Mouse (Mus musculus): ENCODE measurements at regions not wholly inside any gene's neighbourhood (a gene's known extent, or its start where the extent isn't known, plus 50 kb on each side); places are given as distances from the start of the nearest gene placed in this dataset.

DNA sequence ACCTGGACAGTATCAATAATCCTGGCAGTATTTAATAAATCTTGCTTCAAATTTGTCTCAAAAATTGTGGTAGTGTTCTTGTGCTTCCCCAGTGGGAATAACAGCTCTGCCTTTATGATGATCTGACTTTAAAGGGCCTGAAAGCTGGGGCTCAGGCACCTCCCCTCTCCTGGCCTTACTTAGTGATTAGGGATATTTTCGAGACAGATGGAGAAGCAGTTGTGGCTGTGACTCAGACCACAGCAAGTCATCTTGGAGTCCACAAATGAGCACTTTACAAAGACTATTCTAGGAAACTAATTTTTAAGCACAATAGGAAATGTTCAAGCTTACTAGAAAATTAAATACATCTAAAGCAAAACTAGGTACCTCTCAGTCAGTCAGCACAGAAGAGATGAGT is 267.6 kb upstream of the Atp10a start:
- Histone ChIP-seq H3K9ac (ENCODE audit: insufficient read depth, low read depth) (no peak overlapping the region), H3K4me2 (ENCODE audit: insufficient read depth, low read depth, poor library complexity, severe bottlenecking) (no peak overlapping the region), H3K4me1 (ENCODE audit: control insufficient read depth in 1 of 2, insufficient read depth in 2 of 2) (no peaks in the 10 kb centered on the region), H3K27me3 (replicated peaks) (no peaks in the 10 kb centered on the region), H3K4me3 (replicated peaks in 1 of 3; ENCODE audit: low read depth in 2 of 3, low read length in 2 of 3, poor library complexity in 1 of 3) (no peak overlapping the region), H3K79me2 (replicated peaks; ENCODE audit: control insufficient read depth, extremely low read depth, insufficient read depth, poor library complexity, severe bottlenecking) (no peaks in the 10 kb centered on the region), H3K36me3 (replicated peaks in 1 of 2; ENCODE audit: control insufficient read depth in 1 of 2, insufficient read depth in 1 of 2, low read length in 1 of 2) (no peaks in the 10 kb centered on the region), H3K27ac (ENCODE audit: insufficient read depth, low read depth) (no peak overlapping the region), H3K9me3 (replicated peaks; ENCODE audit: low read length) (peaks cover 34% of the 10 kb centered on the region)
- TF ChIP-seq TBP (conservative IDR thresholded peaks at IDR 0.05; ENCODE audit: low read depth, low read length) (no peak), NRF1 (IDR thresholded peaks at IDR 0.05; ENCODE audit: low read depth, low read length) (no peak), USF2 (conservative IDR thresholded peaks at IDR 0.05; ENCODE audit: low read depth, low read length) (no peak), KAT2A (IDR thresholded peaks at IDR 0.05; ENCODE audit: insufficient replicate concordance, low read length) (no peak), HCFC1 (IDR thresholded peaks at IDR 0.05; ENCODE audit: low read depth, low read length) (no peak), MXI1 (IDR thresholded peaks at IDR 0.05; ENCODE audit: low read depth, low read length) (no peak), POLR2A (IDR thresholded peaks at IDR 0.05; ENCODE audit: low read depth, low read length) (no peak), EP300 (IDR thresholded peaks at IDR 0.05; ENCODE audit: low read length) (no peak), CTCF (conservative IDR thresholded peaks at IDR 0.05 in 1 of 2, IDR thresholded peaks at IDR 0.05 in 1 of 2; ENCODE audit: low read depth in 2 of 2, low read length in 2 of 2) (no peak), RAD21 (IDR thresholded peaks at IDR 0.05; ENCODE audit: low read depth, low read length) (no peak), CHD1 (IDR thresholded peaks at IDR 0.05; ENCODE audit: low read depth, low read length) (no peak), IRF4 (IDR thresholded peaks at IDR 0.05; ENCODE audit: low read depth, low read length) (no peak), POLR2AphosphoS2 (IDR thresholded peaks at IDR 0.05; ENCODE audit: low read depth, low read length) (no peak), MYC (IDR thresholded peaks at IDR 0.05; ENCODE audit: low read depth, low read length) (no peak)
- in situ Hi-C loops (cut with MboI; ENCODE audit: low pct_ligation_motif_present, low pct_unique_long_range_greater_than_20kb, low sequenced_read_pairs) (no loop called here), dilution Hi-C loops (cut with MboI; ENCODE audit: extremely low pct_ligation_motif_present, extremely low pct_unique_long_range_greater_than_20kb, low sequenced_read_pairs) (no loop called here)
- DNase-seq (ENCODE audit: extremely low read depth): no peak

- no peak for DNase-seq (ENCODE audit: extremely low read depth)
- no peaks in the 10 kb centered on the region for H3K36me3 ChIP-seq (replicated peaks in 1 of 2; ENCODE audit: control insufficient read depth in 1 of 2, insufficient read depth in 1 of 2, low read length in 1 of 2)
- no peak overlapping the region for H3K4me3 ChIP-seq (replicated peaks in 1 of 3; ENCODE audit: low read depth in 2 of 3, low read length in 2 of 3, poor library complexity in 1 of 3)
- H3K9me3 ChIP-seq (replicated peaks; ENCODE audit: low read length): peaks cover 36% of the 10 kb centered on the region
- TF ChIP-seq MAFK (IDR thresholded peaks at IDR 0.05; ENCODE audit: insufficient replicate concordance, low read length) (no peak), CHD2 (IDR thresholded peaks at IDR 0.05; ENCODE audit: low read length) (no peak), MEF2A (IDR thresholded peaks at IDR 0.05; ENCODE audit: borderline replicate concordance, low read depth, low read length) (no peak), CHD1 (IDR thresholded peaks at IDR 0.05; ENCODE audit: low read depth, low read length) (no peak), GABPA (IDR thresholded peaks at IDR 0.05; ENCODE audit: insufficient replicate concordance, low read depth, low read length) (no peak), TCF12 (IDR thresholded peaks at IDR 0.05; ENCODE audit: low read depth, low read length) (no peak), JUN (IDR thresholded peaks at IDR 0.05; ENCODE audit: insufficient read depth, low read depth, low read length) (no peak), JUND (conservative IDR thresholded peaks at IDR 0.05; ENCODE audit: low read depth, low read length) (no peak), RCOR1 (conservative IDR thresholded peaks at IDR 0.05; ENCODE audit: low read depth, low read length) (no peak), USF1 (IDR thresholded peaks at IDR 0.05; ENCODE audit: low read depth, low read length) (no peak), SMC3 (IDR thresholded peaks at IDR 0.05; ENCODE audit: low read depth, low read length) (no peak), E2F4 (IDR thresholded peaks at IDR 0.05; ENCODE audit: insufficient replicate concordance, low read depth, low read length) (no peak), BHLHE40 (IDR thresholded peaks at IDR 0.05; ENCODE audit: low read depth, low read length) (no peak), HCFC1 (IDR thresholded peaks at IDR 0.05; ENCODE audit: low read depth, low read length) (no peak), KAT2A (IDR thresholded peaks at IDR 0.05; ENCODE audit: insufficient replicate concordance, low read length) (no peak), MAX (IDR thresholded peaks at IDR 0.05; ENCODE audit: low read length) (no peak), ZMIZ1 (IDR thresholded peaks at IDR 0.05; ENCODE audit: low read depth, low read length) (no peak), SIN3A (IDR thresholded peaks at IDR 0.05; ENCODE audit: low read length) (no peak)
- no peaks in the 10 kb centered on the region for H3K79me2 ChIP-seq (replicated peaks; ENCODE audit: control insufficient read depth, extremely low read depth, insufficient read depth, poor library complexity, severe bottlenecking)
- H3K4me1 ChIP-seq (ENCODE audit: control insufficient read depth in 1 of 2, insufficient read depth in 2 of 2): no peaks in the 10 kb centered on the region
- dilution Hi-C loops (cut with MboI; ENCODE audit: extremely low pct_ligation_motif_present, extremely low pct_unique_long_range_greater_than_20kb, low sequenced_read_pairs): no loop called here
- no peak overlapping the region for H3K9ac ChIP-seq (ENCODE audit: insufficient read depth, low read depth)
- in situ Hi-C loops (cut with MboI; ENCODE audit: low pct_ligation_motif_present, low pct_unique_long_range_greater_than_20kb, low sequenced_read_pairs): no loop called here
- H3K27ac ChIP-seq (ENCODE audit: insufficient read depth, low read depth): no peak overlapping the region
- no peaks in the 10 kb centered on the region for H3K27me3 ChIP-seq (replicated peaks)
- no peak overlapping the region for H3K4me2 ChIP-seq (ENCODE audit: insufficient read depth, low read depth, poor library complexity, severe bottlenecking)
Measured at GRCm38 (mm10) chr7:58392391-58393115, 263.4 kb upstream of the Atp10a start.

Data from CH12.LX (cell line).